Mouse (Mus musculus) lung, adult 2 months (tissue): ENCODE data around the gene Msrb1.

Experiments
- CTCF ChIP-seq: fragments of 200-500 bp; IDR thresholded peaks from 2 replicates; pipeline ENCODE4 v1.5.1; 2011; ENCODE audit warnings: mild to moderate bottlenecking, low read length, control low read depth; ENCODE audit not compliant: insufficient read depth
- POLR2A ChIP-seq: fragments of 200-500 bp; IDR thresholded peaks from 2 replicates; pipeline ENCODE4 v1.6.1; 2011; ENCODE audit warnings: low read depth, mild to moderate bottlenecking, control low read depth, low read length, borderline replicate concordance; ENCODE audit errors: extremely low read depth

DNA sequence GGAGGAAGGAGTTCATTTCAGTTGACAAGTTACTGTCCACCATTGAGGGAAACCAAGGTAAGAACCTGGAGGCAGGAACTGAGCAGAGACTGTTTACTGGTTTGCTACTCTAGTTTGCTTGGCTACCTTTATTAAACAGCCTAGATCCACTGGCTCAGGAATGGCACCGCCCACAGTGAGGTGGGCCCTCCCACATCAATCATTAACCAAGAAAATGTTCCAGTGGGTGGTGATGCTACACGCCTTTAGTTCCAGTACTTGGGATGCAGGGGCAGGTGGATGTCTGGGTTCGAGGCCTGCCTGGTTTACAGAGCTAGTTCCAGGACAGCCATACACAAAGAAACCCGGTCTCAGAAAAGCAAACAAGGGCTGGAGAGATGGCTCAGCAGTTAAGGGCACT, 1.8 kb downstream of the Msrb1 start:
- TF ChIP-seq CTCF: no peak
- TF ChIP-seq POLR2A: no peak
